Mouse (Mus musculus) cerebellum, adult 2 months (tissue): ENCODE results near the gene Ankrd65.

Source experiments
- CTCF ChIP-seq: fragments of 200-500 bp; IDR thresholded peaks from 2 replicates; pipeline ENCODE4 v1.5.1; 2011; ENCODE audit warnings: low read depth, mild to moderate bottlenecking, control low read depth, low read length, moderate library complexity, borderline replicate concordance; ENCODE audit not compliant: insufficient read depth
- POLR2A ChIP-seq: fragments of 200-500 bp; IDR thresholded peaks from 2 replicates; pipeline ENCODE4 v1.6.1; 2011; ENCODE audit warnings: low read length, control low read depth, borderline replicate concordance; ENCODE audit not compliant: insufficient read depth

GRCm38 (mm10) chr4:155838187-155839153 lies 48.2 kb downstream of the Ankrd65 start:
- no peak for TF ChIP-seq CTCF
- TF ChIP-seq POLR2A: no peak
